Mouse (Mus musculus) gastrocnemius, postnatal 25 days (tissue): ENCODE measurements around the gene Olfr1099. TPM values are rescaled to one million over a fixed set of nuclear protein-coding genes. Genes with fewer than 3 reads are reported as not detected.

Experiments
- DNase-seq: peaks from one replicate; pipeline ENCODE4 v3.0.0; 2022
- long read RNA-seq, 2 experiments: library from polyadenylated mRNA; stranded (forward); transcript quantifications; one replicate each; pipeline ENCODE4 v2.0.0; 2021
- total RNA-seq, 2 experiments: library from RNA; stranded (reverse); gene quantifications; 1 replicate in 1 of 2; 2 replicates in 1 of 2; pipeline ENCODE4 v1.2.3; 2021

Gene Olfr1099
- not detected for total RNA-seq
- long read RNA-seq, experiment 1 = 0 reads
- long read RNA-seq, experiment 2 = 0 reads

GRCm38 (mm10) chr2:86960593-86960992 lies at the start of gene Olfr1099:
Gene Olfr1099 (minus strand): TSS chr2:86960693.
- no peak for DNase-seq

DNA sequence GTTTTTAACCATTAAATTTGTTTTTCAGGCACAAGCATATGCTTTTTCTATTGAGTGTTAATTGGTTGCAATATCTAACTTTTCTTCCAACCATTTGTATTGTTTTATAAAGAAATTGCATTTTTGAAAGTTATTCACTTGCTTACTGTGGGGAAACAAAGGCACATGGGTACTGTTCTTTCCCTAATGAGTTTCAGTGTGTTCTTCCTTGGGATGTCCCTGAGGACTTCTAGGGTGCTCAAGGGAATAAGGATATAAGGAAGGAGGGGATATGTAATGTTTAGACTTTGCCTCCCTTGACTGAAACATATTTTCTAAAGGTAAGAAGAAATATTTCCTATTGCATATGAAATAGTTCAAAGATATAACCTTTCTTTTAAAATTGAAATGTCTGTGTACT lies 37.6 kb upstream of the Olfr1099 start, which contains the start of gene Olfr1102:
Olfr1102 (plus strand) TSS at position 301 of the 400 bp plus-strand sequence.
- no peak for DNase-seq

DNA sequence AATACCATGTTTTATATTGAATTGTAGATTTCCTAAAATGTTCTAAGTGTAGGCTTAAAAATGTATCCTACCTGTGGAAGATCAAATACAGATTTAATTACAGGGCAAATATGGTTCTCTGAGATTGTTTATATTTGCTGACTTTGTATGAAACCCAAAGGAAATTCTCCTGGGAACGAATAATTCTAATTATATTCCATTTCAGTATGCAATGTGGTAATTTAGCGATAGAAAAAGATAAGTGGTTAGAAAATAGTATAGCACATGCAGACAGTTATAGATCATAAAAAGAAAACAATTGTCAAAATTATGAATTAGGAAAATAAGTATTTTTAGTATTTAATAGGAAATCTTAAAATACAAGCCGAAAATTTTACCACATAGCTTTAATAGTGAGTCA lies 30.6 kb upstream of the Olfr1099 start, which contains the start of gene Olfr1101:
Olfr1101 (minus strand) TSS at position 101 of the 400 bp plus-strand sequence.
- DNase-seq = no peak

DNA sequence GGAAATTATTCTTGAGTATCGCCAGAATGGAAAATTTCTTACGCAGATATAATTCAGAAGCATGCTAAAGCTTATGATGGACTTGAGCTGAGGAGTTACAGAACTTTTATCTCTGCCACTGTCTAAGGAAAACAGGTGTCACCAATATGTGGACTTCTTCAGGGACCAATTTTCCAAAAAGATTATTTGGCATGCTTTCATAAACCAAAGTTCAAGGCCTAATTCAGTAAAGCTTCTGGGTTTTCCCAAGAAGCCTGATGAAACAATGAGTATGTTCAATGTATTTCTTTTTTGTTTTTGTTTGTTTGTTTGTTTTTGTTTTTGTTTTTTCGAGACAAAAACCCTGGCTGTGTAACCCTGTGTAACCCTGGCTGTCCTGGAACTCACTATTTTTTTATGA lies 19.4 kb upstream of the Olfr1099 start, which contains the start of gene Olfr1100:
Olfr1100 (minus strand) TSS at position 101 of the 400 bp plus-strand sequence.
- no peak for DNase-seq

GRCm38 (mm10) chr2:86926557-86926956 lies 33.9 kb downstream of the Olfr1099 start:
- no peak for DNase-seq

GRCm38 (mm10) chr2:86924445-86924844 lies 36.0 kb downstream of the Olfr1099 start, which contains the start of gene Olfr1098:
Gene Olfr1098 (minus strand): TSS chr2:86924545.
- no peak for DNase-seq

GRCm38 (mm10) chr2:86905647-86906046 lies 54.8 kb downstream of the Olfr1099 start:
- no peak for DNase-seq

Other genes starting within 250 kb of the Olfr1099 start
- not detected for gene Olfr1089, start 227.0 kb downstream of the Olfr1099 start, total RNA-seq
- not detected for gene Olfr1090, start 201.7 kb downstream of the Olfr1099 start, total RNA-seq
- not detected for gene Olfr1093, start 178.2 kb downstream of the Olfr1099 start, total RNA-seq
- gene Olfr141, start 150.7 kb downstream of the Olfr1099 start, total RNA-seq = not detected
- not detected for gene Olfr1094, start 136.0 kb downstream of the Olfr1099 start, total RNA-seq
- gene Olfr1095, start 109.0 kb downstream of the Olfr1099 start, total RNA-seq = not detected
- gene Gm13723, start 85.9 kb downstream of the Olfr1099 start, total RNA-seq = not detected
- gene Olfr1097, start 68.5 kb downstream of the Olfr1099 start, total RNA-seq = not detected
- gene Olfr1098, start 36.1 kb downstream of the Olfr1099 start, total RNA-seq = not detected
- gene Olfr1100, start 19.3 kb upstream of the Olfr1099 start, total RNA-seq = not detected
- gene Olfr1101, start 30.5 kb upstream of the Olfr1099 start, total RNA-seq = not detected
- gene Olfr1102, start 37.7 kb upstream of the Olfr1099 start, total RNA-seq = not detected
- not detected for gene Olfr1104, start 66.4 kb upstream of the Olfr1099 start, total RNA-seq
- not detected for gene Olfr1105, start 75.8 kb upstream of the Olfr1099 start, total RNA-seq
- not detected for gene Olfr1106, start 91.6 kb upstream of the Olfr1099 start, total RNA-seq
- gene Olfr1107, start 115.1 kb upstream of the Olfr1099 start, total RNA-seq = not detected
- not detected for gene Olfr1109, start 135.3 kb upstream of the Olfr1099 start, total RNA-seq
- gene Olfr259, start 153.9 kb upstream of the Olfr1099 start, total RNA-seq = not detected
- not detected for gene Olfr1110, start 179.6 kb upstream of the Olfr1099 start, total RNA-seq
- gene Olfr1111, start 191.9 kb upstream of the Olfr1099 start, total RNA-seq = not detected
- not detected for gene Olfr1112, start 227.1 kb upstream of the Olfr1099 start, total RNA-seq
- gene Olfr1113, start 248.3 kb upstream of the Olfr1099 start, total RNA-seq = not detected